Mouse (Mus musculus): ENCODE results near the gene Ikzf1.

DNA sequence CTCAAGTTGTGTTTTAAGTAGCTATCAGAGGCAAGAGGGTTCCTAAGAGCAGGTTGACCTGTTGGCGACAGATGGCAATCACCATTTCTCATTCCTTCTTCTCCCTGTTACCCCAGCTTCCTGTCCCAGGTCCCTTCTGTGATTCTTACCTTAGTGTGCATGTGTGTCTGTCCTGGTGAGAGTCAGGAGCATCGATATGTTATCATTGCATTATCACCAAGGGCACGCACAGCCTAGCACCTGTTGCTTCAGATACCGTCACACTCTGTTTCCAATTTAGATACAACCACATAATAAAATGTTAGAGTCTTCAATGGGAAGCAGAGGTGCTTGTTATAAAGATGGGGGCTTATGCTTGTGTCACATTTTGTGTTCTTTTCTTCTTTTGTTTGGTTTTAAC lies 87.4 kb downstream of the Ikzf1 start:
- TF ChIP-seq CTCF (IDR thresholded peaks at IDR 0.05; ENCODE audit: low read depth) (no peak), EP300 (IDR thresholded peaks at IDR 0.05; ENCODE audit: low read depth) (no peak)
